Mouse (Mus musculus) limb, embryonic 15.5 days (tissue): ENCODE data around the gene Tdrd12. TPM values are rescaled to one million over a fixed set of nuclear protein-coding genes. Genes with fewer than 3 reads are reported as not detected.

Experiments
- polyA plus RNA-seq: library from polyadenylated mRNA; unstranded; fragments of >200 nt; fragmentation: Nextera tagmentation; extraction: Ambion mirVana; gene quantifications from 2 replicates; pipeline ENCODE4 v1.2.1, GENCODE M21; 2015

The Tdrd12 gene
- polyA plus RNA-seq, 1 experiment from 2014 or later = 0.19 TPM

Other genes with a start within 250 kb of the Tdrd12 start
- 14.8 and 16.1 TPM in 2 replicates for gene Gpatch1, start 219.3 kb downstream of the Tdrd12 start, polyA plus RNA-seq
- 2.8 and 2.9 TPM in 2 replicates for gene Rhpn2, start 203.6 kb downstream of the Tdrd12 start, polyA plus RNA-seq
- gene Faap24, start 140.9 kb downstream of the Tdrd12 start, polyA plus RNA-seq = 15.6 and 16.0 TPM in 2 replicates
- 34.6 and 34.9 TPM in 2 replicates for gene Cep89, start 140.7 kb downstream of the Tdrd12 start, polyA plus RNA-seq
- gene Slc7a9, start 88.9 kb downstream of the Tdrd12 start, polyA plus RNA-seq = 0.08 TPM in 1 of 2 replicates, not detected in the other
- gene Nudt19, start 18.6 kb upstream of the Tdrd12 start, polyA plus RNA-seq = 47.5 and 49.3 TPM in 2 replicates
- gene Rgs9bp, start 47.8 kb upstream of the Tdrd12 start, polyA plus RNA-seq = 0.52 and 0.63 TPM in 2 replicates
- gene Ankrd27, start 48.5 kb upstream of the Tdrd12 start, polyA plus RNA-seq = 54.4 and 55.0 TPM in 2 replicates
- 222 and 241 TPM in 2 replicates for gene Pdcd5, start 109.8 kb upstream of the Tdrd12 start, polyA plus RNA-seq
- 22.0 and 27.8 TPM in 2 replicates for gene Dpy19l3, start 216.7 kb upstream of the Tdrd12 start, polyA plus RNA-seq